Mouse (Mus musculus) intestine, postnatal 0 days (tissue): ENCODE measurements around the gene Orai1. TPM values are rescaled to one million over a fixed set of nuclear protein-coding genes. Genes with fewer than 3 reads are reported as not detected.
A peak's percentile ranks its signal among the peaks of the same experiment; 100 is the strongest.
"Not testable (repeated sequence)": the region's sequence is repeated elsewhere in the genome, so short reads cannot be mapped to it uniquely, and the experiment has no call there.

Experiments
- ATAC-seq: fragments of 200-750 bp; cut with Nextera tagmentation; 2 replicates; pipeline ENCODE4 v1.8.0; 2017; ENCODE audit warnings: mild to moderate bottlenecking, moderate TSS enrichment, moderate library complexity
- H3K27ac ChIP-seq: fragments of 300-500 bp; sonication (generic); 2 replicates; pipeline ENCODE4 v1.5.1; 2014; ENCODE audit warnings: mild to moderate bottlenecking, low read depth, low read length, moderate library complexity
- H3K27me3 ChIP-seq: fragments of 300-500 bp; sonication (generic); replicated peaks from 2 replicates; pipeline ENCODE4 v1.6.1; 2014; ENCODE audit warnings: low read length, mixed read lengths; ENCODE audit not compliant: control insufficient read depth, insufficient read depth
- H3K36me3 ChIP-seq: fragments of 300-500 bp; sonication (generic); 2 replicates; pipeline ENCODE4 v1.6.1; 2014; ENCODE audit warnings: mild to moderate bottlenecking, moderate library complexity; ENCODE audit not compliant: control insufficient read depth, insufficient read depth
- H3K4me1 ChIP-seq: fragments of 300-500 bp; sonication (generic); replicated peaks from 2 replicates; pipeline ENCODE4 v1.6.1; 2014; ENCODE audit warnings: antibody characterized with exemption, low read length, mixed read lengths; ENCODE audit not compliant: control insufficient read depth, insufficient read depth
- H3K4me2 ChIP-seq: fragments of 300-500 bp; sonication (generic); replicated peaks from 2 replicates; pipeline ENCODE4 v1.6.1; 2014; ENCODE audit warnings: low read depth, mild to moderate bottlenecking, moderate library complexity
- H3K4me3 ChIP-seq: fragments of 300-500 bp; sonication (generic); 2 replicates; pipeline ENCODE4 v1.5.1; 2014; ENCODE audit warnings: low read depth, low read length
- H3K9ac ChIP-seq: fragments of 300-500 bp; sonication (generic); 2 replicates; pipeline ENCODE4 v1.6.1; 2014; ENCODE audit warnings: mild to moderate bottlenecking, low read depth, low read length
- H3K9me3 ChIP-seq: fragments of 300-500 bp; sonication (generic); 2 replicates; pipeline ENCODE4 v1.6.1; 2016; ENCODE audit warnings: mixed run types; ENCODE audit not compliant: control insufficient read depth
- CTCF ChIP-seq: sonication (generic); IDR thresholded peaks from 2 replicates; pipeline ENCODE4 v1.5.1; 2016; ENCODE audit warnings: low read depth, mild to moderate bottlenecking, control low read depth, antibody characterized with exemption, moderate library complexity
- WGBS: fragments of 180-500 bp; shearing (Covaris S2); extraction: QIAGEN DNeasy Blood & Tissue Kit; methylation state at CpG from one replicate; pipeline ENCODE4 v1.1.7; 2014; 5-methylcytosine and 5-hydroxymethylcytosine counted together
- polyA plus RNA-seq: library from polyadenylated mRNA; unstranded; fragments of >200 nt; fragmentation: Nextera tagmentation; extraction: Ambion mirVana; gene quantifications from 2 replicates; pipeline ENCODE4 v1.2.1, GENCODE M21; 2015

Orai1 gene
- polyA plus RNA-seq, 1 experiment from 2014 or later = 36.8 TPM

GRCm38 (mm10) chr5:123058251-123059102 lies 43.6 kb downstream of the Orai1 start:
- 32% methylated on average over 16 of the region's 16 CpGs for WGBS
- ATAC-seq = no peak
- H3K9ac ChIP-seq = peak overlapping the region; percentile 50; the same call in 1 of the 2 replicates

GRCm38 (mm10) chr5:123059757-123060520 lies 45.1 kb downstream of the Orai1 start:
- H3K4me1 ChIP-seq = no peaks in the 10 kb centered on the region
- H3K27ac ChIP-seq = no peak overlapping the region
- H3K9me3 ChIP-seq = no peaks in the 10 kb centered on the region
- no peak for ATAC-seq
- no peak overlapping the region for H3K4me3 ChIP-seq
- H3K36me3 ChIP-seq = no peaks in the 10 kb centered on the region
- no peak overlapping the region for H3K4me2 ChIP-seq
- no peak overlapping the region for H3K9ac ChIP-seq
- TF ChIP-seq CTCF = peak; percentile 78
- WGBS = 24% methylated on average over 14 of the region's 14 CpGs
- no peaks in the 10 kb centered on the region for H3K27me3 ChIP-seq

More at GRCm38 (mm10) chr5:123058251-123059102, 43.6 kb downstream of the Orai1 start:
- H3K4me1 ChIP-seq = no peaks in the 10 kb centered on the region
- H3K9me3 ChIP-seq = no peaks in the 10 kb centered on the region
- peak overlapping the region; percentile 36 for H3K4me3 ChIP-seq
- peak overlapping the region; percentile 50; the same call in 1 of the 2 replicates for H3K27ac ChIP-seq
- H3K36me3 ChIP-seq = no peaks in the 10 kb centered on the region
- peak overlapping the region; percentile 57 for H3K4me2 ChIP-seq
- TF ChIP-seq CTCF = no peak
- H3K27me3 ChIP-seq = no peaks in the 10 kb centered on the region

- Histone ChIP-seq H3K27ac (no peak overlapping the region), H3K27me3 (no peaks in the 10 kb centered on the region), H3K4me1 (no peaks in the 10 kb centered on the region), H3K9ac (no peak overlapping the region; the same call in 1 of the 2 replicates), H3K4me2 (peak overlapping the region; percentile 17; the same call in 1 of the 2 replicates), H3K4me3 (no peak overlapping the region), H3K9me3 (no peaks in the 10 kb centered on the region), H3K36me3 (no peaks in the 10 kb centered on the region)
- WGBS = 57% methylated on average over 9 of the region's 9 CpGs
- no peak for ATAC-seq
- no peak for TF ChIP-seq CTCF
These were observed 46.0 kb downstream of the Orai1 start for GRCm38 (mm10) chr5:123060706-123061401.

GRCm38 (mm10) chr5:123061402-123061749 lies 46.5 kb downstream of the Orai1 start:
- not testable (repeated sequence) for H3K9me3 ChIP-seq, H3K27me3 ChIP-seq, H3K4me3 ChIP-seq, H3K9ac ChIP-seq, ATAC-seq, H3K27ac ChIP-seq, H3K36me3 ChIP-seq, H3K4me2 ChIP-seq, H3K4me1 ChIP-seq
- WGBS = 71% methylated on average over 6 of the region's 6 CpGs

GRCm38 (mm10) chr5:123063141-123063540 lies 48.3 kb downstream of the Orai1 start:
- Histone ChIP-seq H3K9me3 (no peaks in the 10 kb centered on the region), H3K4me1 (no peaks in the 10 kb centered on the region), H3K4me3 (no peak overlapping the region), H3K27me3 (no peaks in the 10 kb centered on the region), H3K36me3 (no peaks in the 10 kb centered on the region), H3K27ac (no peak overlapping the region), H3K9ac (no peak overlapping the region), H3K4me2 (no peak overlapping the region)
- TF ChIP-seq CTCF = no peak
- WGBS = 84% methylated on average over 3 of the region's 3 CpGs
- no peak for ATAC-seq

GRCm38 (mm10) chr5:123064207-123064606 lies 49.3 kb downstream of the Orai1 start:
- Histone ChIP-seq H3K4me3 (no peak overlapping the region), H3K27ac (no peak overlapping the region), H3K9ac (no peak overlapping the region), H3K4me2 (no peak overlapping the region), H3K27me3 (no peaks in the 10 kb centered on the region), H3K4me1 (no peaks in the 10 kb centered on the region), H3K36me3 (no peaks in the 10 kb centered on the region), H3K9me3 (no peaks in the 10 kb centered on the region)
- WGBS = 25% methylated on average over 6 of the region's 6 CpGs
- ATAC-seq = no peak
- TF ChIP-seq CTCF = peak; percentile 65
